Mouse (Mus musculus): ENCODE measurements around the gene Gstm4.

Gstm4 gene

DNA sequence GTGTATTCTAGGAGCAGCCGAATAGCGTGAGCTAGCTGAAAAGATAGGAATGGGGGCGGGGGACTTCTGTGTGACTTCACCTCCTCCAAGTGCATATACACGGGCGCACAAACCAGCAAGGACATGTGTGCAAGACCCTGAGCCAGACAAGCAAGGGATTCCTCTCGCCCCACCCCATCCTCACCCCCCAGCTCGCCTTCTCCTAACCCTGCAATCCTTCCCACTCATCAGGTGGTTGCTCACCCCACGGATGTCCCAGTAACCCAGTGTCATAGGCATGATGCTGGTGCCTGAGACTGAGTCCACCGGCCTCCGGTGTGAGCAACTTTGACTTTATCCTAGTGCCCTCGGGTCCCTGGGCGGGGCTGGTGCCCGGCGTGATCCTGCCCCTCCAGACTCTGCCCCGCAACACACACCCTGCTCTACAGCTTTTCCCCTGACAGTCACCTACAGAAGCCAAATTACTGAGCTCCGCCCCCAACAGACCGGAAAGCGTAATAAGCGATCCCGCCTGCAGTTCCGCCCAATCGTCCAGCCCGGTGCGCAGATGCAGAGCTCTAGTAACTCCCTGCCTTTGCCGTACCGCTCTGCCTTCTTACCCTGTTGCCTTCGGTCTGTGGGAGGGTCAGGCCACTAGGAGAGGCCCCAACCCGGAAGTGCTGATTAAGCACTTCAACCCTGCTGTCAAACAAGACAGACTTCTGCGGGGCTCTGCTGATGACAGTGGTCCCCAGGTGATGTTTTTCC is at the start of gene Gstm4:
Gene Gstm4 (minus strand): TSS at position 501 of the 747 bp plus-strand sequence.
- peak; percentile 93 to 94 for DNase-seq

DNA sequence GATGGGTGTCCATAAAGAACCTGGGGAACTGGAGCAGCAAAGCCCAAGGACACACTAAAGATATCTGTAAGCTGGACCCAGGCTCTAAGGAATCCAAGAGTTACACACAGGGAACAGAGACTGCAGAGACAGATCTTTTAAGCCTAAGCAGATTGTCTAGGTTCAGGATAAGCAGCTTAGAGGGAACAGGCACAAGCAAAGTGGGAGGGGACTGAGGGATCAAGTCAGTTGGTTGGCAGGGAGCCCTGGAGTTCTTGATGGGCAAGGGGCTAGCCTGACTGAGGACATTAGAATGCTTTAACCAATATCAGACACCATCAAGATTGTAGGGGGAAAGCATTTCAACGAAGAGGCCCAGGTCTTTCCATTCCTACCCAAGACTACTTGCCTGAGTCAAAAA is 49.5 kb upstream of the Gstm4 start:
- DNase-seq = no peak

DNA sequence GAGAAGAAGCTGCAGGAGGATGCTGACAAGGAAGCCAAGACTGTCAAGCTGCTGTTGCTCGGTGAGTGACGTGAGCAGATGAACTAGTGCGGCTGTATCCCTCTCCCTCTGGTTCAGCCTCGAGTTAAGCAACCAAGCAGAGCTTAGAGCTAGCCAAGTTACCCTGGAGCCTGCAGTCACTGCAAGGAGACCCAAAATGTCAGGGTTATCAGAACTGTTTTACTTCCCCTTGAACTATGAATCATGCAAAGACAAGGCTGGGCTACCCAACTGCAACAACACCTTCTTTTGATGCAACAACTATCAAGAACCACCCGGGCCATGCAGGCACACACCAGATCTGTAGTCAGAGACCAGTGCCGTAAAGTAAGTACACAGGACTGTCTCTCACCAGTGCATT is 48.6 kb upstream of the Gstm4 start:
- no peak for DNase-seq

- no peak for DNase-seq
Measured at GRCm38 (mm10) chr3:108092536-108093115, 47.9 kb upstream of the Gstm4 start, which contains the start of gene Gnat2. Gene Gnat2, plus strand, starts transcription at chr3:108092789.

- DNase-seq = no peak
Measured at GRCm38 (mm10) chr3:108092030-108092429, 47.3 kb upstream of the Gstm4 start.

- DNase-seq = no peak
Measured at GRCm38 (mm10) chr3:108090561-108090960, 45.9 kb upstream of the Gstm4 start.

GRCm38 (mm10) chr3:108089916-108090315 is 45.2 kb upstream of the Gstm4 start:
- no peak for DNase-seq

DNA sequence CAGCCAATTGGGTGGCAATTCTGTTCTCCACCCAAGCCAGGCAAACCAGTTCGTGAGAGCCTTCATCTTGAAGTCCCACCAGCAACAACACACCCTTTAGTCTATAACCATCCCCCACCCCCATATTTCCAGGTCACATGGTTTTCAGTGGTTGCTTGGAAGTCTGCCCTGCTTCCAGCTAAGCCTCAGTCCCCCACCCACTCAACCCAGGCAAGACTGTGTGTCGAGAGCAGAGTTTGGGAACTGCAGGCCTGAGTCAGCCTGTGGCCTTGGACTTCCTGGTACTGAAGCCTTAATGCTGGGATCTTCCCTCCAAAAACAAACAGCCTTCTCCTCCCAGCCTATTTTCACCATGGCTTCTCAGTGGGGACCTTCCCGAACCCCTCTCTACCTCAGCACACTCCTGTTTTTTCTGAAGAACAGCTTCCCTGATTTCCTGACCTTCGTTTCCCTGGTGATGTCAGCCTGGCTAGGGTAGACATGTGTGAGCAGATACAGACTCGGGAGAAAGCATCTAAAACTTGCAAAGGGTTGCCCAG is 44.2 kb upstream of the Gstm4 start:
- DNase-seq = no peak

DNA sequence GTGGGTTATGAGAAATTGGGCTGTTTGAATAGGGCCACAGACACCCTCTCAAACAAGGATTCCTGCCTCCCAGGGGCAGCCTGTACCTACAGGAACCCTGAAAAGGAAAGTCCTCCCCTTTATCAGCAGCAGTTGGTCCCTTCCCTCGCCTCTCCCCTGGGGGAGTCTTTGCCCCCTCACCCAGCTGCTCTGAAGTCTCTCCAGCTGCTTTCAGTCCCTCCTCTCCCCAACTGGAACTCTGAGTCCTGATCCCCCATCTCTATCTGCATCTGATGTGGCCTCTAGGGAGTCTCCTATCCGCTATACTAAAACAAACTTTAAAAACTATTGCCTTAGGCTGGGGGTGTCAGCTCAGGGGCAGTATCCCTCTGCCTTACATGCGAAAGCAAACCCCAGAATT is 42.6 kb upstream of the Gstm4 start:
- DNase-seq = no peak

- DNase-seq = peak; percentile 87 to 94
Measured at GRCm38 (mm10) chr3:108086470-108086979, 41.8 kb upstream of the Gstm4 start, which contains the start of gene Ampd2. Gene Ampd2, minus strand, starts transcription at chr3:108086651.

DNA sequence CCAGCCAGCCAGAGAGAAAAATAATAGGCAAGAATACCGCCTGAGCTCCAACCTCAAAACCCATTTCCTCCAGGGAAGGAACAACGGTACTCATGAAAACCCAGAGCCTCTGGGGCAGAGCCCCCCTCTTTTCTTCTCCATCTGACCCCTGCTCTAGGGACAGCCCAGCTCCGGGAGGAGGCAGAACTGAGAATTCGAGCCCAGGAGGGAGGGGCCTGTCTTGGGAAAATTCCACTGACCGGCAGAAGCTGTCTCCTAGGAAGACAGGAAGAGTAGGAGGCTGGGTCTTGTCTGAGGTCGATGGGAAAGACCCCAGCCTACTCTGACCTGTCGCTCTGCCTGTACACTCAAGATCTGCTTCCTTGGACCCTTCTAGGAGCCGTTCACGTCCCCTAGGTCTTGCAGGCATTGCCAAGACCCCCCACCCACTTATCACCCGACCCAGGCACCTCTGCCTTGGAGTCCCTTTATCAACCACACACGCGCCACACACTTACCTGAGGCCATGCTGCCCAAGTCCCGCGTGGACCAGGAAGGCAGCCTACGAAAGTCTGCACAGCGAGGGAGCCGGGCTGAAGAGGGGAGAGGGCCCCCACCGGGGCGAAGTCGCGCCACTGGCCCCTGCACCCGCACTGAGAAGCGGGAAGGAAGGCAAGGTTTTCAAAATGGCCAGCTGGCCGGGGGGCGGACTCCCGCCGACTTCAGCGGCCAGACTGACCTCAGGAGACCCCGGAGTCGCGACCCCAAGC is 41.2 kb upstream of the Gstm4 start:
- DNase-seq = peak; percentile 90 to 92

DNA sequence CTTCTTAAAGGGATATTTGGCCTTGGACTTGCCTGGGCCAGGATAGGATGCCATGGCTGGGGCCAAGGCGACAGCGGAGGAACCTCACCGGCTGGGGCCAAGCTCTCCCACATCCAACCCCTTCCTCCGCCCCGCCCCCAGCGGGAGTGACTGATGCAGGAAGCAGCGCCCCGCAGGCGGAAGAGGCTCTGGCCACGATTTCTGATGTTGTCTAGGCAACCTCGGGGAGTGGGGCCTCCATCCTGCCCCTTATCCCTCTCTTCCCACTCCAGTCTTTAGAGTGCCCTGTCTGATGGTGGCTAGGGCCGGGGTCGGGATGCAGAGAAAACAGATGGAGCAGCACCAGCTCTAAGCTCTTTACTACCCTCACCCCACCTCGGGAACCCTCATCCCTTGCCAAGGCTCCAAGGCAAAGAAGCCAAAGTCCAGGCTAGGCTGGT is 40.6 kb upstream of the Gstm4 start:
- DNase-seq = peak; percentile 96 to 99

DNA sequence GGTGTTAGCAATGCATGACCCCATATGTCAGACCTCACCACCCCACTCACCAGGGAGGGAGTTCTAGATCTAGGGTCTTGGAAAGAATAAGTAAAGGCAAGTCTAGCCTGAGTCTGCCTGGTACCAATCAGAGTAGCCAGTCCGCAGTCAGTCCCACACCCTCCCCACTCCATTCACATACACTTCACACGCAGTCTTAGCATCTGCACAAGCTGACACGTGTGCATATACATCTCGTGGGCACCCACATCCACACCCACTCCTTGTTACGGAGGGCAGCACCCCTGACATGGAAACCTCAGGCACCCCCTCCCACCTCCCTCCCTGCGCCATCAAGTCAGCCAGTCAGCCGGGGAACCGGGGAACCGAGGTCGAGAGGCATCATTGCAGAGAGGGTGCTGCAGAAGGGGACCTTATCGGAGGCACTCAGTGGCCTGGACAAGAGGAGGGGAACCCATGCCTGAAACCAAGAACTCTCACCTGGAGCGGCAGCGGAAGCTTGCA is 40.1 kb upstream of the Gstm4 start:
- no peak for DNase-seq

DNA sequence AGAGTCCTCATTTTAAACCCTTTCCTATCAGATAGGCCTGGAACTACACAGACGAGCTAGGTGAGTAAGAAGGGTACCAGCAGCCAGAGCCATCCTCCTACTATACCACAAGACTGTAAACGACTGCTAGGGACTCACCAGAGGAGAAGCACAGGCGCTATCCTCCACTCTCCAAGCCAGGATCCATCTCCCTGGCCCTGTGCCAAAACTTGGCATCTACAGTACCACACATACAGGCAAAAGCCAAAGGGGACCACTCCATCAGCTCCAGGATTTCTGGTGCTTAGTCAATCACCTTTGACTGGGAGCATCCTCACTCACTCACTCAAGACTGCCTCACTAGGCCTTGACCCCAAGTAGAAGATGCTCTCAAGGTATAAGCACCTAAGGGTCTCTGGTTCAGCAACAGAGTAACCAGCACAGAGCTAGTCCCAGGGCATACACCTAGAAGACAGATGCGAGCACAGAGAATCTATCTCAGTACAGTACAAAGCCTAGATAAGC is 39.3 kb upstream of the Gstm4 start:
- DNase-seq = peak in 1 of 2 experiments; percentile 43

DNA sequence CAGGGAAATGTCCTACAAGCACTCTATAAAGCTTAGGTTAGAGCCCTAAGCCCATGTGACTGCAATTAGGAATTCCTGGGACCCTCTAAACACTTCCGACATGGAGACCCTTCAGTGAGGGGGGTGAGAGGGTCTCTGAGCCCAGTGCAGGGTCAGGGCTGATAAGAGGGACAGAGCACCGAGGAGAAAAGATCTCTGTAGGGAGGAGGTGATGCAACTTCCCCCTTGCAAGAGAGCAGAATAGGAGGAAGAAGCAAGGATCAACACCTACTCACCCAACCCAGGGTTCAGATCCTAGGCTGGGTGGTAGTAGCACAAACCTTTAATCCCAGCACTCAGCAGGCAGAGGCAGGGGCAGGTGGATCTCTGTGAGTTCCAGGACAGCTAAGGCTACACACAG is 38.5 kb upstream of the Gstm4 start:
- DNase-seq = no peak

- DNase-seq = no peak
Measured at GRCm38 (mm10) chr3:108082251-108082875, 37.7 kb upstream of the Gstm4 start.

GRCm38 (mm10) chr3:108081681-108082080 is 37.0 kb upstream of the Gstm4 start:
- no peak for DNase-seq

- DNase-seq = peak; percentile 59 to 74
Measured at GRCm38 (mm10) chr3:108076836-108077235, 32.1 kb upstream of the Gstm4 start.

GRCm38 (mm10) chr3:108072983-108073569 is 28.4 kb upstream of the Gstm4 start:
- no peak for DNase-seq

GRCm38 (mm10) chr3:108070295-108071293 is 25.9 kb upstream of the Gstm4 start:
- peak; percentile 85 to 91 for DNase-seq
